Mouse (Mus musculus): ENCODE results near the gene Arvcf.

DNA sequence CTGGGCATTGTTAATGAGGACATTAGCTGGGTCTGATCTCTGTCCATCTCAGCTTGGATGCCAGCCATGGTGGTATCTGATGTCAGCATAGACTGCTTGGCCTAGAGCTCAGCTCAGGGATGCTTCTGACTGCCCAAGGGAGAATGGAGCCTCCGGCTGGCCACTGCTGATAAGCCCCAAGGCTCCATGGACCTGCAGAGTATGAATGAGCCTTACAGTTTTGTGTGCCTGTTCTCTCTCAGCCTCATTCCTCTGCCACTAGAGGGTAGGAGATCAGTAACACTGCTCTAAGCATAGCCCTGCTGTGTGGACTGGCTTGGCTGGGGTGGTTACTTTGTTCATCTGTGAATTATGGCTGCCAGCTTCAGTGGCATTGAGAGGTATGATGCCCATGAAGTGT lies 5.1 kb downstream of the Arvcf start:
- no peak for TF ChIP-seq CTCF (IDR thresholded peaks at IDR 0.05; ENCODE audit: low read depth)
- TF ChIP-seq EP300 (IDR thresholded peaks at IDR 0.05; ENCODE audit: low read depth) = no peak
